Mouse (Mus musculus): ENCODE measurements at regions not wholly inside any gene's neighbourhood (a gene's known extent, or its start where the extent isn't known, plus 50 kb on each side); places are given as distances from the start of the nearest gene placed in this dataset.

- no peak for DNase-seq
Measured at GRCm38 (mm10) chr19:36681056-36681455, 55.4 kb downstream of the Ppp1r3c start.

- no peak for DNase-seq
Measured at GRCm38 (mm10) chr19:36680322-36680721, 56.1 kb downstream of the Ppp1r3c start.

GRCm38 (mm10) chr19:36679028-36679820, 57.2 kb downstream of the Ppp1r3c start:
- peak; percentile 49 for DNase-seq

GRCm38 (mm10) chr19:36678382-36679027, 57.9 kb downstream of the Ppp1r3c start:
- DNase-seq = no peak

GRCm38 (mm10) chr19:36677101-36678081, 59.1 kb downstream of the Ppp1r3c start:
- DNase-seq = peak; percentile 44

GRCm38 (mm10) chr19:36674946-36675345, 61.5 kb downstream of the Ppp1r3c start:
- no peak for DNase-seq

- DNase-seq = no peak
Measured at GRCm38 (mm10) chr19:36670813-36671212, 65.6 kb downstream of the Ppp1r3c start.
